Mouse (Mus musculus) urinary bladder, postnatal 14 days (tissue): Measurements from ENCODE around the gene Plxnd1.

ENCODE experiments used
- DNase-seq: peaks from one replicate; pipeline ENCODE4 v3.0.0; 2021; ENCODE audit warnings: low spot score

The Plxnd1 gene

DNA sequence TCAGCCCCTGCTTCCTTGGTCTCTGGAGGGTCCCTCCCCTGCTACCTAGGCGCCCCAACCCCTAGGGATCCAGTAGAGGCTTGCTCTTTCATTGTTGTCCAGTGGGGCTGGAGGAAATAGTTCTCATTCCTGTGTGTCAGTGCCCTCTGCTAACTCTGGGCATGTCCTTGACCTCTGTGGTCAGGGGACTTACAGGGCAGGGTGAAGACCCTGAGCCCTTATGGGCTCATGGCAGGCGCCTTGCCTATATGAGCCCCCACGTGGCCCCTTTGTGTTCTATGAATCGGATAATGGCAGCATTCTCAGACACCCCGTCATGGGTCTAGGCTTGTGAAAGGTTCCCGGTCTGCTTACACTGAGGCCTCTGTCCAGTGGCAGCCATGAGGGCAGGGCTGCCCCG is 4.0 kb upstream of the Plxnd1 start:
- DNase-seq: no peak

DNA sequence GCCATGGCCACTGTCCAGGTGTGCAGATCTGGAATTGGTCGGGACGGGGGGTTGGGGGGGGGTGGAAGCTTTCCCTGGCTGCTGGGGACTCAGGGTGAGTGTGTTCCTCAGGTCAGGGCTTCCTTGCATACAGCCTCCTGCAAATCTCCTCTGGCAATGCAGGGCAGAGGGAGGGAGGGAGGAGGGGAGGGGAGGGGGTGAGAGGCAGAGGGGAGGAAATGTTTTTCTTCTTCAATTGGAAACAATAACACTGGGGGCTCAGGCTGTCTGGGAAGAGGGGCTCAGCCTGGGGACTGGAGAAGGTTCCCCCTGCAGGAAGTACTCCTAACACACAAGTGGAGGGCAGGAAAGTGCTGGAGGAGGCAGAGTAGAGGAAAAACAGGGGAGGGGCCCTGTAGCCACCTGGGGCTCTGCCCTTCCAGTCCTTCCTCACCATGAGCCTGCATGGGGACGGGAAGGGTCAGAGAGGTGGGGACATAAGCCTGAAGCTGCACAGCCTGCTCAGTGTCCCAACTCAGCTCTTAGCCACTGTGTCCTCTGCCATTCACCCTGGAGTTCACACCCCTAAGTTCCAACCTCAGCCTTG is 3.0 kb upstream of the Plxnd1 start:
- DNase-seq: no peak

DNA sequence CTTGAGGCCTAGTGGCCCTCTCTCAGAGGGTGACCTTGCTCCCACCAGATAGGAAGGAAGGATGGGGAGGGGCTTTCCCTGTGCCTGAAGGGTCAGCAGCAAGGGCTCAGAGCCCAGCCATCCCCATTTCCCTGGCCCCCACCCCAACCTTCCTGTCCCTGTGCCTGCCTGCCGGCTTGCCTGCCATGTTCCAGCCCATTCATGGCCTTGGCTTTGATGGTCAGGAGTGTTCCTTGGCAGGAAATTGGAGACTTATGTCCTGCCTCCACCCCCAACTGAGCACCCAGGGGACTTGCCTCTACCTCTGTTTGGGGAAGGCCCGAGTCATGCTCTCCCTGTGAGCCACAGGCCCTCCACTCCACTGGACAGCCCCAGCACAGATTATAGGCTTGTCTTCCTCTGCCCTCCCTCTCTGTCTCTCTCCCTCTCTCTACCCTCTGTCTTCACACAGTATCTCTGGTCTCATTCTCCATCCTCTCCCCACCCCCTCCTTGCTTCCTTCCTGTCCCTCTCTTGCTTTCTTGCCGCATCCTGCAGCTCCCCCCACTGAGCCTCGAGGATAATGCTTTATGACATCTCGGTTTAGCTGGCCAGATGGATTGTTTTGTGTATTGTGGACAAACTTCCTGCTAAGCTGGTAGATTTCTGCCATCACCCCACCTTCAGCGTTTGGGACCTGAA is 1.5 kb upstream of the Plxnd1 start:
- no peak for DNase-seq

DNA sequence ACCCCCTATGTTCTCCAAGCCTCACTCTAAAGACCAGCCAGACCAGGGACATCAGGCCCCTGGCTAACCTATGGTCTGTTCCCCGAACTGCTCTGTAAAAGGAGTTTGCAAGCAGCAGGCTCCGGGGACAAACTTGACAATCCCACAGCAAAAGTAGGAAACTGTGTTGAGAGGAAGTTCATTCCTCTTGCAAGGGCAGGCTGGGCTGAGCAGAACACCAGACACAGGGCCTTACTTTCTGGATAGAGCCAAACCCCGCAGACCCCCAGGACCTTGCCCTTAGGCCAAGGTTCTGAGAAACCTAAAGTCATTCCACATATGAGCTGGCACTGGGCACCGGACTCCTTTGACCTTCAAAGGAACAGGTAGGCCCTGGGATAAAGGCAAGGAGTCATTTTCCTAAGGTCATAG is 731 bp upstream of the Plxnd1 start:
- no peak for DNase-seq

DNA sequence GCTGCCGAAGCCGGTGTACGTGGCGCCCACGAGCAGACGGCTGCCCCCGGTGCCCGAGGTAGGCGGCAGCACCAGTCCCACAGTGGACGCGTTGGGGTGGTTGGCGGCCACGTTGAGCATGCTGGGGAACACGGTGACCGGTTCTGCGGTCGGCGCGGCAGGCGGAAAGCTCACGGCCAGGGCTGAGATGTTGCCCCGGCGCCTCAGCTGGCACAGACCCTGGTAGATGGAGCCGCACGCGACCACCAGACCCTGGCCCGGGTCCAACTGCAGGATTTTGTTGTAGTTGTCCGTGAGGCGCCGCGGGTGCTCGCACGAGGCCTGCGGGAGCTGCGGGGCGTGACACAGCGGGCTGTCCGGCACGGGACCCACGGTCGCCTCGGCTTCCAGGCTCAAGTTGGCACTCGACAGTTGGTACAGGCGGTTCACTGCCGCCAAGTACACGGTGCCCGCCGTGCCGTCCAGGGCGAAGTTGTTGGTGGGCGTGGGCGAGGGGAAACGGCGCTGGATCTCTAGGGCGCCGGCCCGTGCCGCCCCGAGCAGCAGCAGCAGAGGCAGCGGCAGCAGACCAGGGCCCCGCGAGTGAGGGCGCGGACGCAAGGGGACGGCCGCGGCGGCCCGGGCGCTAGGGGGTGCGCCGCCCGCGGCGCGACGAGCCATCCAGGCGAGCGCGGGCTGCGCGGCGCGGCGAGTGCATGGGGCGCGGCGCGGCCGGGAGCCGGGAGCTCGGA is 494 bp downstream of the Plxnd1 start:
- DNase-seq: peak; percentile 26

DNA sequence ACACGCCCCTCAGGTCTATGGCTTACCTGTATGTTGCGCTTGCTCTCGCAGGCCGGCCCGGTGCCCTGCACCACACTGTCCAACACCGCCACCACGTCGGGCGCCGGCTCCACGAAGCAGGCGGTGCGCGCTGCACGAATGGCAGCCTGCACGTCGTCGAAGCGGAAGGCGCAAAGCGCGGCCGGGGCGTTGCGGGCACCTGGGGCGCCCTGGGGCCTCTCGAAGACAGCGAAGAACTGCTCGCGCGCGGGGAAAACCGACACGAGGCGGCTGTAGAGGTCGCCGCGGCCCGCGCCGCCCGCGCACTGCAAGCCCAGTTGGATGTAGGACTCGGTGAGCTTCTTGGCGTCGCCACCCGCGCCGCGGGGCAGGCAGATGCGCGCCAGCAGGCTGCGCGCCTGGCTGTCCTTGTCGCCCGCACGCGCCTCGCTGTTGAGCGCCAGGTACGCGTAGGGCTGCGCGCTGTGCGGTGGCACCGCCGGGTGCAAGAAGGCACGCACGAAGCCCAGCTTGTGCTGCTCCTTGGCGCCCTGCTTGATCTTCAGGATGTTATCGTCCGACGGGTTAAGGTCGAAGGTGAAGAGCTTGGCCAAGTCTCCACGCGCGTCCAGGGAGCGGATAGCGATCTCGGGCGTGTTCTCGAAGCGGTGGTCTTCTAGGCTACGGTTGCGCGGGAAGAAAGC is 1.2 kb downstream of the Plxnd1 start:
- no peak for DNase-seq

DNA sequence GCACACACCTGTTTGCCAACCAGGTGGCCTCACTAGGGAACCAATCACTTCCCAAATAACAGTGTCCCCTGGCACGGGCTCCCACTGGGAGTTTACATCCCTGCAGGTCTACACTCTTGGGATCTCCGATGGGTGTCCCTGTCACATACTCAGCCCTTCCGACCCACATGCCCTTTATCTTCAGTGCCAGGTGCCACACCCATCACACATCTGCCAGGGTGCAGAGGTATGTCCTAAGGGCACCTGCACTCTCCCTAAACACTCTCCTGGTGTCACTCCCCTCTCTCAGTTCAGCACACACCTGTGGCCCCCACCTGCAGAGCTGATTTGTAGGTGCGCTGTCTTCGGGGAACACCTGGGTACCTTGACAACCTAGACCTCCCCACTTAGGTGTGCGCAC is 1.8 kb downstream of the Plxnd1 start:
- DNase-seq: no peak

DNA sequence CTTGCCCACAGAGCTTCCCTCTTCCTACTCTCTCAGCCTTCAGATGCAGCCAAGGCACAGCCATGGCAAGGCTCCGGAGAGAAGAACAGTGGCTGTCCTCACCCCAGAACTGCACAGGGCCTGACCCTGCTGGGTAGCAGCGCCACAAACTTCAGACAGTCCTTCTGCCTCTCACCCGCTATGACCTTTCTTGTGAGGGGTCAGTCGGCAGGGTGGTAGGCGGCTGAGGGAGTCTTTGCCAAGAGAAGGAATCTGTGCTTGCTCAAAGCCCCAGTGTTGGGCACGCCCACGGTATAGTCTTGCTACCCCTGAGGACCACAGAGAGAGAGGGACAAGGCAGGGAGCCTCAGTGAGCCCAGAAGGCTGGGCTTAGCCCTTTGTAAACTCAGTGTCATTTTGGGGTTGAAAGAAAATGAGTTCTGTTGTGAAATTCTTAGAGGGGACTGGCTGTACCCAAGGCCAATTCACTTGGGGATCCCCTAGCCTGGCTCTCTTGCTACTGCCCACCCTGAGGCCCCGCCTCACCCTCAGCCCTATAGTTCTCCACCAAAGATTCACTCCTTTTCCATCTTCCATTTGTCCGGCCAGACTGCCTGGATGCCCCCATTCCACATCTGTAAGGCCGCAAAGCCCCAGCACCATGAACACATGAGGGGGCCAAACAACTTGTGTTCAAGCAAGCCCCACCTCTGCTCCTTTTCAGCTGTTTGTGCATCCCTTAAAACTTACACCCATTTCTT is 2.8 kb downstream of the Plxnd1 start:
- DNase-seq: no peak

DNA sequence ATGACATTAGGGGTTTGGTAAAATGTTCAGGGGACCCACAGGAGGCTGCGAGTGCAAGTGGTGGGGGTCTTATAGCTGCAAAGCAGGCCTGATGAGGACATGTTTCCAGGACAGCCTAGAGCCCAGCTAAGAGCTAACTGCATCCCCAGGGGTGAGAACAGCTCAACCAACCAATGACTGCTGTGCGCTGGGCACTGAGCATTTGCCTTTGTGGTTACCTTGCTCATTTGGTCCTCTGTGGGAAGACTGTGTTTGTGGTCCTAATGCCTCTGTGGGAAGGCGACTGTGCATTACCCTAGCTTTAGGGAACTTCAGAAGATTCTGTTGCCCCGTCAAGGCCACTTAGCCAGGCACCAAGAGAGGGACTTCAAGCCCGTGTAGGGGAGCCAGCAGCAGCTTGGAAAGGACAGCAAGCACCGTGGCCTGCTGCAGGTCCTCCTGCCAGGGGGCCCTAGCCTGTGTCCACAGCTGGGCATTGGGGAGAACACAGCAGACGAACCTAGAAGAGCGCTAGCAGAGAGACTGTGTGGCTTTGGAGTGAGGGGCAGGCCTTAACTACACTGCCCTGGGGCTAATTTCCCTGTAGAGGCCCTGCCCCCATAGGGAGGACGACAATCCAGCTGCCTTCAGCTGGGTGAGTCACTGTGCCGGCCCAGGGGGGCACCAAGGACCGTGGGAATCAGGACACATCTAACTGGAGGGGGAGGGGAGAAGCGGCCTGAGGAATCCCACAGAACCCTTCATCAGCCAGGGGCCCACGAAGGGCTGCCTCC is 3.5 kb downstream of the Plxnd1 start:
- no peak for DNase-seq

DNA sequence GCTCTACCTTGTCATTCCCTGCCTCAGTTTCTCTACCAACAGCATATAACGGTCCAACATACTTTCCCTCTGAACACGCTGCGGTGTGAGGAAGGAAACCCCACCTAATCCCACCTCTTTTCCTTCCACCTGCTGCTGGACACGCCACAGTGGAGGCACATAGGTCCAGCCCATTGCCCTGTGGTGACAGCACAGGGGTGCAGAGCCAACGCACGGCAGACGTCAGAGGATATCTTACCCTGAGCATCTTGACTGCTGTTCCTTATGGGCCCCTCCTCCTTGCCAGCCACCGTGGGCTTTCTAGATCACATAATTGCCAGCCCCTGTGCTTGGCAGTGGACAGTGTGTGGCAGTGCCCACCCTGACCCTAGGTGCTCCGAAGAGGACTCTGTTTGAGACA is 4.3 kb downstream of the Plxnd1 start:
- DNase-seq: no peak

DNA sequence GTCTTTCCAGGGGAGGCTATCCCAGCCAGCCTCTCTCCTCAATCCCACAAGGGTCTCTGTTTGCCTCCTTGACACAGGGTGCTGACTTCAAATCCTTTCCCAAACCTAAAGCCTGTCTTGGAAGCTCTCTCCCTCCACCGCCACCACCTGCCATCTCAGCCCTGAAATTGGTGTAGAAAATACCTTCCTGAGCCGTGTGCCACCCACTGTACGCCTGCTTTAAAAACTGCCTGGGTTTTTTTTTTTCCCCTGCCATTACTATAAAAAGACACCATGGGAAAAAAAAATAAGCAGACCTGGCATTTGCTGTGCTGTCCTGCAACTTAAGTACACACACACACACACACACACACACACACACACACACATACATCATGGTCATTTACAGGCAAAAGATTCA is 4.7 kb downstream of the Plxnd1 start:
- no peak for DNase-seq

DNA sequence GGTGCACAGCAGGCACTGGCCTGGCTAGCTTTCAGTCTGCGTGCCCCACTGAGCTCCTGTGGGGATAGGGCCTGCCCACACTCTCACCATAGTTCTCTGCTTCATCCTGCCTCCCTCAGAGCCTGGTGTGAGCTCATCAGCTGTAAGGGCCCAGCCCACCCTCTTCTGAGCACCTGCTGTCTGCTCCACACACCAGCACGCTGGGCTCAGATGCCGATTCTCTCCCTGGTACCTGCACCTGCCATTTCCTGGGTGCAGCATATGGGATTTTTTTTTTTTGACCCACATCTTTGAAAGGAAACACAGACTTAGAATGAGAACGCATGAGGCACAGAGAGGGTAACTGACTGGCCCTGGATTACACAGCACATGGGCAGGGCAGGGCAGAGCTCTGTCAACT is 5.2 kb downstream of the Plxnd1 start:
- no peak for DNase-seq

DNA sequence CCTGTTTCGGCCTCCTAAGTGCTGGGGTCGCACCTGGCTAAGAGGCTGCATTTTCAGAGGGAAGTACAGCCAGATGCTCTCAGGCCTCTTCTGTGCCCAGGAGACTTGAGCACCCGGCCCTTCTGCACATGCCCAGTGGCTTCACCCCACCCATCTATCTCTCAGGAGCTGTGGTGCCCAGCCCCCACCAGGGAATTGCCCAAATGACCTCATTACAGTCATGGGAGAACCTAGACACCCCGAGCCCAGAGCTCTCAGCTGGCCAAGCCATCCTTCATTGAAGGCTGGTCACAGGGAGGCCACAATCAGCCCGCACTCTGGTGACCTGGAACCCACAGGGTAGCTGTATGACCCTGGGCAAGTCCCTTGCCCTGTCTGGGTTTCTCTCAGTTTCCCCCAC is 5.8 kb downstream of the Plxnd1 start:
- DNase-seq: no peak

DNA sequence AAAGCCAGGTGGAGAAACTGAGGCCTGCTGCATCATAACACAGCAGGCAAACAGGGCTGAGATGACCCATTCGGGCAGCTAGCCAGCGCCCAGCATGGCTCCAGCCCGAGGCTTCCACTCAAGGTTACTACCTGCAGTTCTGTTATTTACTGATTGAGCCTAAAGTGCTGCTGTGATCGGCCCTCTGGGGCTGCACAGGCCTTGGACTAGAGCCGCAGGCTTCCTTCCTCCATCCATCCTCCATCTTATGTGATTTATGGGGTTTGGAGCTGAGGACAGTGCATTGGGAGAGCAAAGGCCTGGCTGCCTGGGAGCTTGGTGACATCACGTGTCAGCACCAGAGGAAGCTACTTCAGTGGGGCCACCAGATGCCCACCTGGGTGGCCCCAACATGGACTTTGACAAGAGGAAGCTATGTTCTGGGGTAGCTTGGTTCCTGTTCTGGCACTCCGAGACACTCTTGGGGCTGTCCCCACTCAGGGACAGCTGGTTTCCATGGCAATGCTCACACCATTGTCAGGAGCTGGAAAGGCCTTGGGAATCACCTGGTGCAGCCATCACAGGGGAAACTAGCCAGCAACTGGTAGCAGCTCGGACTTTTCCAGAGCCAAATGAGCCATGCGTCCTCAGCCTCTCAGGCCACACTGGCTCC is 7.6 kb downstream of the Plxnd1 start:
- DNase-seq: no peak

DNA sequence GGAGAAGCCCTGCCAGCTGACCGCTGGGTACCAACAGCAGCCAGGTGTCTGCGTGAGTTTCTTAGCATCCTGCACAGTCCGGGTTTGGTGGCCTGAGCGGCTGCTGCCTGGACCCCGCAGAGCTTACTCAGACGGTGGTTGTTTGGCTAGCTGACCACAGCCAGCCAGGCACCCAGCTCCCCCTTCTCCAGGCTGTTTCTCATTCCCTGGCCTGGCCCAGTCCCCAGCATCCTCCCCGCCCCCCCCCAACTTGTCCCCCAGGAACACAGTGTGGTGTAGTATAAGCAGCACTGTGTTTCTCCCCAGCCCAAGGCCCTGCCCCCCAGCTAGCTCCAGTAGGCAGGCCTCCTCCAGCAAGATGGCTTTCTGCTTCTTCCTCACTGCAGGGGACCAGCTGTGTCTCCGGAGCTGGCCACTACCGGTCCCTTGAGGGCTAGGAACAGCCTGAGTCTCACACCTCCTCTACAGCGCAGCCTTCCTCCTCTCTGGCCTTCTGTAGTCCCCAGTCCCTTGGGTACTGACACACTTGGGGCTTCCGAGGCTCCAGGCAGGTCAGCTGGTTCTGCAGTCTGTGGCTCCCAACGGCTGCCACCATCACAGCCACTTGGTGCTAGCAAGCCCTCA is 8.2 kb downstream of the Plxnd1 start:
- DNase-seq: no peak

DNA sequence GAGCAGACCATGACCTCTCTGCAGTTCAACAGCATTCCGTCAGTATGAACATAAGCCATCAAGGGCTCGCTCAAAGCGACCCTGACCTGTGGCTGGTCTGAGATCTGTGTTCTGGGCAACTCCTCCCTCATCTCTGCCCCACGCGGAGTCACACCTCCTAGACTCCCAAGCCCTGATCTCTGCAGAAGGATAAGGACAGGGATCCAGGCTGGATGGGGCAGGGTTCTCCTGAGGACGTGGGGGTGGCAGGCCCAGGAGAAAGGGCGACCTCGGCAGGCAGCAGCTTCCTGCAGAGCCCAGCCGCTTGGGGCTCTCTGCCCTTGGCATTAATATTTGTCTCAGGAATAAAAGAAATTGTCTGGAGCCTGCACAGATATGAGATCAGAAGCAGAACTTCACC is 9.2 kb downstream of the Plxnd1 start:
- DNase-seq: no peak

DNA sequence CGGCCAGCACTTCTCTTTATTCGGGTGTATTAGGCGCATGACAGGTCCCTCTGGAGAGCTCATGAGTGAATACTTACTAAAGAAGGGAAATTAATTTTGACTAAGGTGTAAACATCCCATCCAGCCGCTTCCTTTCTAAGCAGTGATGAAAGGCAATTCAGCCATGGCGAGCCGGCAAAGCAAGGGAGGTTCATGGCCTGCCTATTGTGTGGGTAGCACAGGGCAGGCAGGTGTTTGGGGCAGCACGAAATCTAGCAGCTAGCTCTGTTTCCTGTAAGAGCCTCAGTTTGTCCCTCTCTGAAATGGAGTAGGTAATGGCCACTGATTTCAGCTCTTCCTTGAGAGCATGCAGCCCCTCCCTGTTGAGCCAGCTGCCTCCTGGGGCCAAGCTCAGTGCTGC is 10.2 kb downstream of the Plxnd1 start:
- no peak for DNase-seq

DNA sequence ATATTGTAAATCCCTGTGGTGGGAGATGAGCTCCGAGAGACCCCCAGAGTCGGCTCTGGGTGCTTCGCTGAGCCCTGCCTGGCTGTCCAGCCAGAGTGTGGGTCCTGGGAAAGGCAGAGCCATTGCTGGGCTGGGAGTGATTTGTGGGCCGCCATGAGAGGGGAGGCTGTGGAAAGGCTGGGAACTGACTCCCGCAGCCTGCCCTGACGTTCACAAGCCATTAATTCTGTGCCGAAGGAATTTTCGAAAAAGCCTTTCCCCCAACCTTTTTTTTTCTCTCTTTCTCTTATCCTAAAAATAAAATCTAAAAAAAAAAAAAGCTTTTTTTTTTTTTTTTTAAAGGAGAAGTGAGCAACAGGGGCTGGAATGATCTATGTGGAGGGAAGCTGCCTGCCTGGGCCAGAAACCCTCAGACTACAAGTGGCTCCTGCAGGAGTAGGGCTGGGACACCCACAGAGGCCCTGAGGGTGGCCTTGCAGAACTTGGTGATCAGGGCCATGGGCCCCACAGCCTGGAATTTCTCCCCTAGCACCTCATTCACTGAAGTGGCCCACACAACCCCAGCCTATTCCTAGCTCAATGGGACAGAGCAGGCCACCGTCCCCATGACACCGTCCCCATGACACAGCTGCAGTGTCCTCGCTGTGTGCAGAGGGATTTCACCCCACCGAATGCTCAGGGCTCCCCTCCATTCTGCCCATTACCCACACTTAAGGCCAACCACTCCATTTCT is 11.3 kb downstream of the Plxnd1 start:
- DNase-seq: no peak

DNA sequence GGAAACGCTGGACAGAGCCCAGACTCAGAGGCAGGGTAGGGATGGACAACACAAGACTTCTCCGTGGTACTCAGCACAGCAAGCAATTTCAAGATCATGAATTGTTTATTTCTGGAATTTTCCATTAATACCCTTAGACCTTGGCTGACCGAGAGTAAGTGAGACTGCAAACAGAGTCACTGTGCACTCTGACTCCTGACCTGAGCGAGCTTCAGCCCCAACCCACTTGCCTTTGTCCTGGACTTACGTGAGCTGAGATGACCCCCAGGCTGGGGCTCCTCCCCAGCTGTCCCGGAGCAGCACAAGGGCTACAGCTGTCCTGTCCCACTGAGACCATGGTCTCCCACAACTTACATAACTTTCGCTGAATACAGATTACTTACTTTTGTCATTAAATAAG is 11.9 kb downstream of the Plxnd1 start:
- DNase-seq: no peak

DNA sequence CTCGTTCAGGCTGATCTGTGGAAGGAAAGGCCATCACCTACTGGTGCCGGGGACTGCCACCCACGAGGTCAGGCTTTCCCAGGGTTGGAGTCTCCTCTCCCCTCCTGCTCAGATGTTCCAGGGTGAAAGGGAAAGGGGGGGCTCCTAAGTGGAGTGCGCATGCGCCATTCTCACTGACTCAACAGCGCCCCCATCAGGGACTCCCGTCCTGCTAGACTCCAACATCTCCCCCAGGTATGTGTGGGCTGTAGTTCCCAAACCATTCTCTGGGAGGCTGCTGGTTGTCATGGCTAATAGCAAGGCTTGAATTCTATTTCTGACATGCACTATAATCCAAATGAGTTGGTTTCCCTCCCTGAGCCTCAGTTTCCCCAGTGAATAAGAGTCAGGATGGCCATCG is 16.2 kb downstream of the Plxnd1 start:
- DNase-seq: no peak
